ENCODE assay signal across 27 mouse cellular contexts in the genomic region with DNA sequence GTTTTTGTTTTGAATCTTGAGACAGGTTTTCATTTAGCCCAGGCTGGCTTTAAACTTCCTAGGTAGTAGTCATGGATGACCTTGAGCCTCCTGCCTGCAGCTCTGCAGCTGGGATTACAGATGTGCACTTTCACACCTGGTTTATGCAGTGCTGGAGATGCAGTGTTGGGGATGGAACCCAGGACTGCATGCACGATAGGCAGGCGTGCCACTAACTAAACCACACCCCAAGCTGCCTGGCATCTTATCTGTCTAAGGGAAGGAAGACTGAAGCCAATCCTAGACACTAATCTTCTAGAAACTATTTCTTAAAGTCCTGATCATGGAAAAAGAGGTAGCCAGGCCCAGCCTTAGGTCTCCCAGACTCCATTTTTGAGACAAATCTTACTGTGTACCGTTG. TPM values are rescaled to one million over a fixed set of nuclear protein-coding genes. Genes with fewer than 3 reads are reported as not detected.
A peak's percentile ranks its signal among the peaks of the same experiment; 100 is the strongest.
DNase-seq lines count a peak whose midpoint lies in the region; ATAC-seq and TF ChIP-seq lines count a peak whose summit lies in the region.
"Had no signal": no experiment of that assay in that cellular context is flagged by ENCODE, and none has a peak within 500 bp of the region (broad histone marks: within the 10 kb centered on the region; RNA-seq: fewer than 3 reads in every experiment).

No protein-coding gene starts in this region.

- H3K27ac ChIP-seq in liver, postnatal 0 days (ENCODE audit: low read depth), result no peak overlapping the region
- H3K27ac ChIP-seq in liver, embryonic 13.5 days, result no peak overlapping the region
- no peak overlapping the region for H3K27ac ChIP-seq in liver, embryonic 16.5 days (ENCODE audit: low read length)
- H3K27ac ChIP-seq: embryonic facial prominence, embryonic 10.5 days; embryonic facial prominence, embryonic 13.5 days; heart, embryonic 15.5 days; hindbrain, embryonic 10.5 days; hindbrain, embryonic 13.5 days had no signal

- no peak overlapping the region for H3K9ac ChIP-seq in liver, postnatal 0 days (replicated peaks)
- H3K9ac ChIP-seq in liver, embryonic 13.5 days, result no peak overlapping the region; the same call in 1 of the 2 replicates
- H3K9ac ChIP-seq in liver, embryonic 16.5 days (ENCODE audit: low read depth, low read length), result no peak overlapping the region
- H3K9ac ChIP-seq: embryonic facial prominence, embryonic 13.5 days; forebrain, postnatal 0 days; heart, embryonic 12.5 days; heart, embryonic 15.5 days; hindbrain, embryonic 13.5 days had no signal

- TF ChIP-seq CTCF in liver, postnatal 0 days (IDR thresholded peaks at IDR 0.05; ENCODE audit: low read depth), result no peak

- no peak for TF ChIP-seq EP300 in liver, postnatal 0 days (IDR thresholded peaks at IDR 0.05; ENCODE audit: low read depth)

- no peaks in the 10 kb centered on the region for H3K27me3 ChIP-seq in liver, postnatal 0 days (ENCODE audit: insufficient read depth, low read length)
- 0 out of 2 replicates have a peak, but pooled peaks cover 4% of the 10 kb centered on the region for H3K27me3 ChIP-seq in liver, embryonic 13.5 days
- no peaks in the 10 kb centered on the region for H3K27me3 ChIP-seq in liver, embryonic 16.5 days (ENCODE audit: control insufficient read depth, insufficient read depth, low read depth, low read length)
- H3K27me3 ChIP-seq: embryonic facial prominence, embryonic 13.5 days; heart, embryonic 12.5 days; heart, embryonic 15.5 days; hindbrain, embryonic 13.5 days had no signal

- no peak overlapping the region for H3K4me2 ChIP-seq in liver, postnatal 0 days (ENCODE audit: low read depth, low read length)
- H3K4me2 ChIP-seq in liver, embryonic 13.5 days, result no peak overlapping the region
- no peak overlapping the region for H3K4me2 ChIP-seq in liver, embryonic 16.5 days (ENCODE audit: low read depth, low read length)
- H3K4me2 ChIP-seq: embryonic facial prominence, embryonic 13.5 days; heart, embryonic 12.5 days; heart, embryonic 15.5 days; hindbrain, embryonic 13.5 days had no signal

- peak; percentile 28 for DNase-seq in liver
- DNase-seq in liver, postnatal 0 days, result no peak
- DNase-seq in liver, embryonic 13.5 days, result peak; percentile 29
- no peak for DNase-seq in kidney, adult 8-10 months
- no peak for DNase-seq in lung, postnatal 10 days
- DNase-seq in lung, postnatal 14 days, result no peak
- DNase-seq: adrenal gland, adult 8-10 months; adrenal gland, postnatal 25 days; cerebellum, adult 11-12 months; cerebellum, adult 8-10 months; cerebellum, postnatal 10 days; cerebellum, postnatal 36 days; embryo, embryonic 11 days; forebrain, postnatal 0 days; gastrocnemius, postnatal 25 days; heart, adult 18-20 months; heart, postnatal 10 days; heart, postnatal 36 days had no signal

- WGBS in liver, postnatal 0 days (ENCODE audit: insufficient replicate concordance), result 58% methylated on average over 3 of the region's 3 CpGs
- 49% methylated on average over 3 of the region's 3 CpGs for WGBS in liver, embryonic 13.5 days (ENCODE audit: insufficient replicate concordance)
- WGBS in liver, embryonic 16.5 days (ENCODE audit: insufficient replicate concordance), result 43% methylated on average over 3 of the region's 3 CpGs

- peaks cover 5% of the 10 kb centered on the region; the same call in 1 of the 2 replicates for H3K36me3 ChIP-seq in liver, postnatal 0 days (replicated peaks; ENCODE audit: insufficient read depth, low read length)
- H3K36me3 ChIP-seq in liver, embryonic 13.5 days, result peaks cover 21% of the 10 kb centered on the region; the same call in 1 of the 2 replicates
- H3K36me3 ChIP-seq in liver, embryonic 16.5 days (ENCODE audit: control insufficient read depth, insufficient read depth), result no peaks in the 10 kb centered on the region

- ATAC-seq in liver, postnatal 0 days, result no peak
- peak; percentile 67 for ATAC-seq in liver, embryonic 13.5 days (ENCODE audit: low read depth)
- ATAC-seq in liver, embryonic 16.5 days (ENCODE audit: low read depth), result peak; percentile 61; the same call in 1 of the 2 replicates
- ATAC-seq: activated CD4-positive, CD25-positive, alpha-beta regulatory T cell, adult 4 months; forebrain, embryonic 14.5 days; forebrain, postnatal 0 days had no signal

- no peak overlapping the region for H3K4me3 ChIP-seq in liver, postnatal 0 days (ENCODE audit: low read depth, low read length)
- H3K4me3 ChIP-seq in liver, embryonic 13.5 days (replicated peaks), result no peak overlapping the region
- no peak overlapping the region for H3K4me3 ChIP-seq in liver, embryonic 16.5 days (ENCODE audit: low read depth, low read length)
- H3K4me3 ChIP-seq: embryonic facial prominence, embryonic 10.5 days; embryonic facial prominence, embryonic 13.5 days; heart, embryonic 12.5 days; heart, embryonic 15.5 days; hindbrain, embryonic 10.5 days; hindbrain, embryonic 13.5 days had no signal

- H3K4me1 ChIP-seq in liver, postnatal 0 days (ENCODE audit: insufficient read depth), result peaks cover 2% of the 10 kb centered on the region; the same call in 1 of the 2 replicates
- peaks cover 29% of the 10 kb centered on the region for H3K4me1 ChIP-seq in liver, embryonic 13.5 days (replicated peaks)
- peaks cover 8% of the 10 kb centered on the region for H3K4me1 ChIP-seq in liver, embryonic 16.5 days (ENCODE audit: control insufficient read depth, low read depth, low read length)

- 0 out of 2 replicates have a peak, but pooled peaks cover 2% of the 10 kb centered on the region for H3K9me3 ChIP-seq in liver, postnatal 0 days (ENCODE audit: low read length)
- no peaks in the 10 kb centered on the region for H3K9me3 ChIP-seq in liver, embryonic 13.5 days (replicated peaks)
- H3K9me3 ChIP-seq in liver, embryonic 16.5 days (replicated peaks; ENCODE audit: control insufficient read depth, low read length), result no peaks in the 10 kb centered on the region
- H3K9me3 ChIP-seq: embryonic facial prominence, embryonic 13.5 days; heart, embryonic 12.5 days; heart, embryonic 15.5 days; hindbrain, embryonic 10.5 days; hindbrain, embryonic 13.5 days had no signal

RNA-seq across cellular contexts. Expression of gene Bud23, which starts 5.7 kb away (rescaled TPM):
- 38.3 TPM in 2 replicates for polyA plus RNA-seq in liver, postnatal 0 days (2015; fragmentation: Nextera tagmentation; extraction: Ambion mirVana)
- 82.4 and 92.4 TPM in 2 replicates for polyA plus RNA-seq in liver, embryonic 13.5 days (2015; fragmentation: Nextera tagmentation; extraction: Ambion mirVana)
- 43.0 and 46.5 TPM in 2 replicates for polyA plus RNA-seq in liver, embryonic 16.5 days (2015; fragmentation: Nextera tagmentation; extraction: Ambion mirVana)

RNA-seq across cellular contexts. Expression of gene Dnajc30, which starts 6.4 kb away (rescaled TPM):
- 28.7 and 33.3 TPM in 2 replicates for polyA plus RNA-seq in liver, postnatal 0 days (2015; fragmentation: Nextera tagmentation; extraction: Ambion mirVana)
- 15.2 and 16.5 TPM in 2 replicates for polyA plus RNA-seq in liver, embryonic 13.5 days (2015; fragmentation: Nextera tagmentation; extraction: Ambion mirVana)
- polyA plus RNA-seq in liver, embryonic 16.5 days (2015; fragmentation: Nextera tagmentation; extraction: Ambion mirVana), result 14.0 and 15.2 TPM in 2 replicates

RNA-seq across cellular contexts. Expression of gene Vps37d, which starts 7.6 kb away (rescaled TPM):
- polyA plus RNA-seq in liver, postnatal 0 days (2015; fragmentation: Nextera tagmentation; extraction: Ambion mirVana), result 0.53 and 0.80 TPM in 2 replicates
- 0.25 and 0.47 TPM in 2 replicates for polyA plus RNA-seq in liver, embryonic 13.5 days (2015; fragmentation: Nextera tagmentation; extraction: Ambion mirVana)
- polyA plus RNA-seq in liver, embryonic 16.5 days (2015; fragmentation: Nextera tagmentation; extraction: Ambion mirVana), result 0.09 and 0.25 TPM in 2 replicates
- polyA plus RNA-seq: activated CD4-positive, CD25-positive, alpha-beta regulatory T cell, adult 4 months had no signal

RNA-seq across cellular contexts. Expression of gene Mlxipl, which starts 19.2 kb away (rescaled TPM):
- 18.2 and 19.5 TPM in 2 replicates for polyA plus RNA-seq in liver, postnatal 0 days (2015; fragmentation: Nextera tagmentation; extraction: Ambion mirVana)
- polyA plus RNA-seq in liver, embryonic 13.5 days (2015; fragmentation: Nextera tagmentation; extraction: Ambion mirVana), result 8.5 and 9.5 TPM in 2 replicates
- polyA plus RNA-seq in liver, embryonic 16.5 days (2015; fragmentation: Nextera tagmentation; extraction: Ambion mirVana), result 9.6 and 14.1 TPM in 2 replicates
- polyA plus RNA-seq: activated CD4-positive, CD25-positive, alpha-beta regulatory T cell, adult 4 months had no signal

RNA-seq across cellular contexts. Expression of gene Stx1a, which starts 47.2 kb away (rescaled TPM):
- polyA plus RNA-seq in liver, postnatal 0 days (2015; fragmentation: Nextera tagmentation; extraction: Ambion mirVana), result 2.3 and 2.5 TPM in 2 replicates
- polyA plus RNA-seq in liver, embryonic 13.5 days (2015; fragmentation: Nextera tagmentation; extraction: Ambion mirVana), result 1.3 and 1.5 TPM in 2 replicates
- polyA plus RNA-seq in liver, embryonic 16.5 days (2015; fragmentation: Nextera tagmentation; extraction: Ambion mirVana), result 0.71 and 1.1 TPM in 2 replicates

Comparison
In these comparisons a context has a peak if more than half of its experiments do, and no peak if none do; other contexts are left out.
1. DNase-seq: peak in liver (single experiment) and liver, embryonic 13.5 days (single experiment); none in liver, postnatal 0 days (single experiment), kidney, adult 8-10 months (0 of 2), lung, postnatal 10 days (single experiment) and lung, postnatal 14 days (single experiment).